Mouse (Mus musculus) c-Kit-positive CD71-positive TER-119-positive erythroid progenitor cells, embryonic 14.5 days (primary cell): ENCODE data around the gene Mrc2.

Source experiments
- DNase-seq: peaks from one replicate; pipeline ENCODE4 v3.0.0-alpha.2; 2013; ENCODE audit warnings: low spot score

The Mrc2 gene

GRCm38 (mm10) chr11:105292124-105293071, at the start of gene Mrc2:
Mrc2 (plus strand) TSS chr11:105292643.
- DNase-seq: no peak

GRCm38 (mm10) chr11:105246369-105246768, 46.1 kb upstream of the Mrc2 start:
- DNase-seq: no peak

- DNase-seq: no peak
Measured at GRCm38 (mm10) chr11:105246785-105247184, 45.7 kb upstream of the Mrc2 start.

GRCm38 (mm10) chr11:105247321-105247720, 45.1 kb upstream of the Mrc2 start:
- no peak for DNase-seq

- no peak for DNase-seq
Measured at GRCm38 (mm10) chr11:105259733-105260132, 32.7 kb upstream of the Mrc2 start.

GRCm38 (mm10) chr11:105261116-105261515, 31.3 kb upstream of the Mrc2 start:
- DNase-seq: no peak

GRCm38 (mm10) chr11:105261601-105262351, 30.7 kb upstream of the Mrc2 start:
- no peak for DNase-seq

GRCm38 (mm10) chr11:105264506-105264905, 27.9 kb upstream of the Mrc2 start:
- no peak for DNase-seq

GRCm38 (mm10) chr11:105264988-105265387, 27.5 kb upstream of the Mrc2 start:
- no peak for DNase-seq

GRCm38 (mm10) chr11:105270155-105270554, 22.3 kb upstream of the Mrc2 start:
- DNase-seq: peak; percentile 47

GRCm38 (mm10) chr11:105280456-105280855, 12.0 kb upstream of the Mrc2 start:
- DNase-seq: no peak

GRCm38 (mm10) chr11:105281291-105281690, 11.2 kb upstream of the Mrc2 start:
- no peak for DNase-seq

GRCm38 (mm10) chr11:105281763-105282459, 10.5 kb upstream of the Mrc2 start:
- no peak for DNase-seq

GRCm38 (mm10) chr11:105282460-105282859, 10.0 kb upstream of the Mrc2 start:
- DNase-seq: no peak

GRCm38 (mm10) chr11:105283016-105283415, 9.4 kb upstream of the Mrc2 start:
- no peak for DNase-seq

GRCm38 (mm10) chr11:105285720-105286119, 6.7 kb upstream of the Mrc2 start:
- no peak for DNase-seq

GRCm38 (mm10) chr11:105289403-105289802, 3.0 kb upstream of the Mrc2 start:
- no peak for DNase-seq

- no peak for DNase-seq
Measured at GRCm38 (mm10) chr11:105291681-105292123, 741 bp upstream of the Mrc2 start.

- DNase-seq: no peak
Measured at GRCm38 (mm10) chr11:105293101-105293581, 698 bp downstream of the Mrc2 start.

GRCm38 (mm10) chr11:105293901-105294494, 1.6 kb downstream of the Mrc2 start:
- DNase-seq: no peak

- no peak for DNase-seq
Measured at GRCm38 (mm10) chr11:105296084-105296483, 3.6 kb downstream of the Mrc2 start.

GRCm38 (mm10) chr11:105310197-105310596, 17.8 kb downstream of the Mrc2 start:
- no peak for DNase-seq
